Mouse (Mus musculus): ENCODE data around the gene Hmcn1.

GRCm38 (mm10) chr1:150798651-150799050 lies 194.6 kb downstream of the Hmcn1 start:
- no peak for TF ChIP-seq CTCF (IDR thresholded peaks at IDR 0.05; ENCODE audit: low read depth, low read length)
- no peak for TF ChIP-seq GATA1 (IDR thresholded peaks at IDR 0.05; ENCODE audit: borderline replicate concordance, low read length)
- TF ChIP-seq TAL1 (conservative IDR thresholded peaks at IDR 0.05; ENCODE audit: low read depth, low read length): no peak
